Mouse (Mus musculus) forebrain, embryonic 14.5 days (tissue): ENCODE results near the gene Nup54. TPM values are rescaled to one million over a fixed set of nuclear protein-coding genes. Genes with fewer than 3 reads are reported as not detected.
A peak's percentile ranks its signal among the peaks of the same experiment; 100 is the strongest.

Experiments used
- ATAC-seq: fragments of 200-750 bp; cut with Nextera tagmentation; 2 replicates; pipeline ENCODE4 v1.8.0; 2017; ENCODE audit warnings: mild to moderate bottlenecking, moderate library complexity
- DNase-seq: peaks from one replicate; pipeline ENCODE4 v3.0.0-alpha.2; 2015; ENCODE audit warnings: low spot score
- H3K27ac ChIP-seq: fragments of 300-500 bp; sonication (generic); 2 replicates; pipeline ENCODE4 v1.5.1; 2014; ENCODE audit warnings: low read depth, mild to moderate bottlenecking, control low read depth, low read length, moderate library complexity
- H3K27me3 ChIP-seq: fragments of 300-500 bp; sonication (generic); replicated peaks from 2 replicates; pipeline ENCODE4 v1.6.1; 2014; ENCODE audit warnings: low read length, control low read depth, mixed read lengths; ENCODE audit not compliant: control insufficient read depth, insufficient read depth
- H3K36me3 ChIP-seq: fragments of 300-500 bp; sonication (generic); 2 replicates; pipeline ENCODE4 v1.6.1; 2014; ENCODE audit warnings: low read length, control low read depth; ENCODE audit not compliant: control insufficient read depth, insufficient read depth
- H3K4me1 ChIP-seq: fragments of 300-500 bp; sonication (generic); 2 replicates; pipeline ENCODE4 v1.6.1; 2014; ENCODE audit warnings: antibody characterized with exemption, low read length, control low read depth; ENCODE audit not compliant: control insufficient read depth, insufficient read depth
- H3K4me2 ChIP-seq: fragments of 300-500 bp; sonication (generic); 2 replicates; pipeline ENCODE4 v1.6.1; 2014; ENCODE audit warnings: mild to moderate bottlenecking, control low read depth, low read length
- H3K4me3 ChIP-seq: fragments of 300-500 bp; sonication (generic); 2 replicates; pipeline ENCODE4 v1.5.1; 2014; ENCODE audit warnings: low read depth, low read length, control low read depth
- H3K9ac ChIP-seq: fragments of 300-500 bp; sonication (generic); 2 replicates; pipeline ENCODE4 v1.6.1; 2014; ENCODE audit warnings: mild to moderate bottlenecking, low read length, control low read depth, moderate library complexity
- H3K9me3 ChIP-seq: fragments of 300-500 bp; sonication (generic); replicated peaks from 2 replicates; pipeline ENCODE4 v1.6.1; 2016; ENCODE audit warnings: low read length, control low read depth, mixed read lengths; ENCODE audit not compliant: control insufficient read depth
- WGBS: fragments of 180-500 bp; shearing (Covaris S2); extraction: QIAGEN DNeasy Blood & Tissue Kit; methylation state at CpG from one replicate; pipeline ENCODE4 v1.1.7; 2014; 5-methylcytosine and 5-hydroxymethylcytosine counted together
- polyA plus RNA-seq: library from polyadenylated mRNA; unstranded; fragments of >200 nt; fragmentation: Nextera tagmentation; extraction: Ambion mirVana; gene quantifications from 2 replicates; pipeline ENCODE4 v1.2.1, GENCODE M21; 2014

Gene Nup54
- polyA plus RNA-seq, 1 experiment from 2014 or later = 55.4 TPM

- no peak overlapping the region for H3K4me2 ChIP-seq
- H3K4me3 ChIP-seq = no peak overlapping the region
- no peaks in the 10 kb centered on the region for H3K4me1 ChIP-seq
- ATAC-seq = no peak
- H3K27ac ChIP-seq = no peak overlapping the region
- no peak for DNase-seq
- no peaks in the 10 kb centered on the region for H3K27me3 ChIP-seq
- H3K9ac ChIP-seq = no peak overlapping the region
- WGBS = 61% methylated on average over 5 of the region's 5 CpGs
- no peaks in the 10 kb centered on the region for H3K9me3 ChIP-seq
- peaks cover 36% of the 10 kb centered on the region for H3K36me3 ChIP-seq
Measured at GRCm38 (mm10) chr5:92458726-92459125, 23.7 kb upstream of the Nup54 start.

- Histone ChIP-seq H3K27ac (no peak overlapping the region), H3K4me3 (no peak overlapping the region), H3K9ac (no peak overlapping the region), H3K36me3 (peaks cover 47% of the 10 kb centered on the region), H3K4me2 (no peak overlapping the region), H3K27me3 (no peaks in the 10 kb centered on the region), H3K9me3 (no peaks in the 10 kb centered on the region), H3K4me1 (no peaks in the 10 kb centered on the region)
- ATAC-seq = no peak
- 85% methylated on average over 2 of the region's 2 CpGs for WGBS
- no peak for DNase-seq
Measured at GRCm38 (mm10) chr5:92457410-92457809, 22.4 kb upstream of the Nup54 start.

- no peaks in the 10 kb centered on the region for H3K4me1 ChIP-seq
- no peak for DNase-seq
- no peak overlapping the region for H3K4me2 ChIP-seq
- 94% methylated on average over 5 of the region's 5 CpGs for WGBS
- no peaks in the 10 kb centered on the region for H3K27me3 ChIP-seq
- H3K9me3 ChIP-seq = no peaks in the 10 kb centered on the region
- H3K4me3 ChIP-seq = no peak overlapping the region
- H3K9ac ChIP-seq = no peak overlapping the region
- ATAC-seq = no peak
- H3K27ac ChIP-seq = no peak overlapping the region
- H3K36me3 ChIP-seq = peaks cover 71% of the 10 kb centered on the region
Measured at GRCm38 (mm10) chr5:92452876-92453275, 17.9 kb upstream of the Nup54 start.

- no peak overlapping the region for H3K9ac ChIP-seq
- H3K4me3 ChIP-seq = no peak overlapping the region
- H3K4me1 ChIP-seq = no peaks in the 10 kb centered on the region
- no peak overlapping the region for H3K4me2 ChIP-seq
- no peak for ATAC-seq
- DNase-seq = no peak
- H3K36me3 ChIP-seq = peaks cover 77% of the 10 kb centered on the region
- no peak overlapping the region for H3K27ac ChIP-seq
- no peaks in the 10 kb centered on the region for H3K9me3 ChIP-seq
- WGBS = 98% methylated on average over 5 of the region's 5 CpGs
- H3K27me3 ChIP-seq = no peaks in the 10 kb centered on the region
Measured at GRCm38 (mm10) chr5:92446736-92447135, 11.7 kb upstream of the Nup54 start.

- Histone ChIP-seq H3K4me1 (no peaks in the 10 kb centered on the region), H3K36me3 (peaks cover 65% of the 10 kb centered on the region), H3K27ac (no peak overlapping the region), H3K4me3 (no peak overlapping the region), H3K9me3 (no peaks in the 10 kb centered on the region), H3K27me3 (no peaks in the 10 kb centered on the region), H3K4me2 (no peak overlapping the region), H3K9ac (no peak overlapping the region)
- 98% methylated on average over 2 of the region's 2 CpGs for WGBS
- DNase-seq (no peak), ATAC-seq (no peak)
Measured at GRCm38 (mm10) chr5:92445016-92445415, 10.0 kb upstream of the Nup54 start.

- WGBS = 91% methylated on average over 7 of the region's 7 CpGs
- Histone ChIP-seq H3K4me3 (no peak overlapping the region), H3K36me3 (peaks cover 44% of the 10 kb centered on the region), H3K9ac (no peak overlapping the region), H3K27me3 (no peaks in the 10 kb centered on the region), H3K9me3 (no peaks in the 10 kb centered on the region), H3K4me2 (no peak overlapping the region), H3K4me1 (no peaks in the 10 kb centered on the region), H3K27ac (no peak overlapping the region)
- ATAC-seq (no peak), DNase-seq (no peak)
Measured at GRCm38 (mm10) chr5:92442914-92443313, 7.9 kb upstream of the Nup54 start.

- no peak overlapping the region for H3K4me2 ChIP-seq
- no peak overlapping the region for H3K9ac ChIP-seq
- H3K9me3 ChIP-seq = no peaks in the 10 kb centered on the region
- no peak overlapping the region for H3K4me3 ChIP-seq
- H3K27me3 ChIP-seq = no peaks in the 10 kb centered on the region
- 74% methylated on average over 5 of the region's 5 CpGs for WGBS
- H3K4me1 ChIP-seq = no peaks in the 10 kb centered on the region
- ATAC-seq (no peak), DNase-seq (no peak)
- peaks cover 30% of the 10 kb centered on the region for H3K36me3 ChIP-seq
- H3K27ac ChIP-seq = no peak overlapping the region
Measured at GRCm38 (mm10) chr5:92441494-92441893, 6.5 kb upstream of the Nup54 start.

GRCm38 (mm10) chr5:92438540-92438939 is 3.5 kb upstream of the Nup54 start:
- H3K4me3 ChIP-seq = no peak overlapping the region
- H3K36me3 ChIP-seq = peaks cover 7% of the 10 kb centered on the region
- ATAC-seq (no peak), DNase-seq (no peak)
- no peaks in the 10 kb centered on the region for H3K9me3 ChIP-seq
- H3K27ac ChIP-seq = no peak overlapping the region
- WGBS = 92% methylated on average over 8 of the region's 8 CpGs
- H3K4me1 ChIP-seq = peaks cover 3% of the 10 kb centered on the region; the same call in 1 of the 2 replicates
- no peak overlapping the region for H3K4me2 ChIP-seq
- no peak overlapping the region for H3K9ac ChIP-seq
- H3K27me3 ChIP-seq = no peaks in the 10 kb centered on the region

- Histone ChIP-seq H3K9ac (peak overlapping the region; percentile 93), H3K36me3 (peaks cover 2% of the 10 kb centered on the region; the same call in 1 of the 2 replicates), H3K4me2 (peak overlapping the region; percentile 92), H3K9me3 (no peaks in the 10 kb centered on the region), H3K27ac (peak overlapping the region; percentile 81), H3K4me3 (peak overlapping the region; percentile 97), H3K4me1 (peaks cover 10% of the 10 kb centered on the region; the same call in 1 of the 2 replicates), H3K27me3 (no peaks in the 10 kb centered on the region)
- DNase-seq = peak; percentile 27
- peak; percentile 59 for ATAC-seq
- 0% methylated on average over 22 of the region's 39 CpGs for WGBS
Measured at GRCm38 (mm10) chr5:92434571-92434985, 441 bp downstream of the Nup54 start.
